Mouse (Mus musculus) erythroblast, embryonic 14.5 days (primary cell): ENCODE data around the gene Smyd3.

Experiments
- GATA1 ChIP-seq: IDR thresholded peaks from 2 replicates; pipeline ENCODE4 v1.6.1; 2012; ENCODE audit warnings: low read length, inconsistent platforms, mixed read lengths
- TAL1 ChIP-seq: IDR thresholded peaks from 3 replicates; pipeline ENCODE4 v1.6.1; 2012; ENCODE audit warnings: low read length, inconsistent platforms, mixed read lengths

DNA sequence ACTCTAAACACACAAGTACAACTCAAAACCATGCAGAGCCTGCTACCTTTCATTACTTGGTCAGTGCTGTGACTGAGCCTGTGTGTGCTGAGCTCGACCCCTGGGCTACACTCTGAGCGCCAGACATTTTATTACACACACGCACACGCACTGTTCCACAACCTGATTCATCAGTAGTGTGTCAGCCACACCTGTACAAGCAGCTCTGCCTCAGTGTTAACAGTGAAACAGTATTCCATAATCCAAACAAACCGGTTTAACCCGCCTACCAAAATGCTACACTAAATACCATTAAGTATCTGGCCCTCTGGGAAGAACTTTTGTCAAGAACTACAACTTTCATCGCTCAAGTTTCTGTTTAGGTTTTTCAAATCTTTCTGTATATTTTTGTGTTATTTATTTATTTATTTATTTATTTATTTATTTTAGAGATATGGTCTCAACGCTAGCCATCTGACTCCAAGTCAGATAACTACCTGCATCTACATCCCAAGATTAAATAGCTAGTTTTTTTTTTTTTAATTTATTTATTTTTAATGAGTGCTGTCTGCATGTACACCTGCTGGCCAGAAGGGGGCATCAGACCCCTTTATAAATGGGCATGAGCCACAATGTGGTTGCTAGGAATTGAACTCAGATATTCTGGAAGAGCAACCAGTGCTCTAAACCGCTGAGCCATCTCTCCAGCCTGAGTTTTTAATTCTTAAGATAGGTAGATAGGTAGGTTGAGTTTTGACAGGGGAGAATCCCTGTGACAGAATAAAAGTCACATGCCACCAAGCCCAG is 11.1 kb downstream of the Smyd3 start:
- TF ChIP-seq GATA1 (no peak), TAL1 (no peak)
